Mouse (Mus musculus) liver, embryonic 14.5 days (tissue): ENCODE measurements around the gene Med27. TPM values are rescaled to one million over a fixed set of nuclear protein-coding genes. Genes with fewer than 3 reads are reported as not detected.

ENCODE experiments used
- ATAC-seq: fragments of 200-750 bp; cut with Nextera tagmentation; 2 replicates; pipeline ENCODE4 v1.8.0; 2017; ENCODE audit warnings: moderate number of reproducible peaks, mild to moderate bottlenecking, moderate library complexity; ENCODE audit not compliant: insufficient read depth
- DNase-seq, 3 experiments: peaks; one replicate each; pipeline ENCODE4 v3.0.0-alpha.2; 2012 to 2013; ENCODE audit warnings: low read depth in 3 of 3, low spot score in 3 of 3
- H3K27ac ChIP-seq: fragments of 300-500 bp; sonication (generic); 2 replicates; pipeline ENCODE4 v1.5.1; 2014; ENCODE audit warnings: moderate library complexity, mild to moderate bottlenecking, control low read depth, inconsistent platforms
- H3K27me3 ChIP-seq: fragments of 300-500 bp; sonication (generic); 2 replicates; pipeline ENCODE4 v1.6.1; 2014; ENCODE audit warnings: mild to moderate bottlenecking, low read length, moderate library complexity; ENCODE audit not compliant: control insufficient read depth, insufficient read depth
- H3K36me3 ChIP-seq: fragments of 300-500 bp; sonication (generic); replicated peaks from 2 replicates; pipeline ENCODE4 v1.6.1; 2014; ENCODE audit warnings: low read depth; ENCODE audit not compliant: control insufficient read depth, insufficient read depth
- H3K4me1 ChIP-seq, 2 experiments: fragments of 200-500 bp in 1 of 2; fragments of 300-500 bp in 1 of 2; sonication (generic) in 1 of 2; replicated peaks; 2 replicates each; pipeline ENCODE4 v1.6.1; 2012 to 2014; ENCODE audit warnings: antibody characterized with exemption in 1 of 2, inconsistent platforms in 1 of 2, low read length in 1 of 2; ENCODE audit not compliant: control insufficient read depth in 2 of 2, insufficient read depth in 2 of 2
- H3K4me2 ChIP-seq: fragments of 300-500 bp; sonication (generic); 2 replicates; pipeline ENCODE4 v1.6.1; 2014; ENCODE audit warnings: low read depth, mild to moderate bottlenecking, control low read depth, moderate library complexity
- H3K4me3 ChIP-seq, 2 experiments: fragments of 200-500 bp in 1 of 2; fragments of 300-500 bp in 1 of 2; sonication (generic) in 1 of 2; 2 replicates each; pipeline ENCODE4 v1.5.1; 2012 to 2014; ENCODE audit warnings: low read depth in 2 of 2, low read length in 2 of 2, mild to moderate bottlenecking in 2 of 2, control low read depth in 1 of 2, inconsistent platforms in 1 of 2, moderate library complexity in 1 of 2; ENCODE audit not compliant: insufficient read depth in 1 of 2
- H3K9ac ChIP-seq: fragments of 300-500 bp; sonication (generic); replicated peaks from 2 replicates; pipeline ENCODE4 v1.6.1; 2014; ENCODE audit warnings: mild to moderate bottlenecking, control low read depth, moderate library complexity
- H3K9me3 ChIP-seq: fragments of 300-500 bp; sonication (generic); 2 replicates; pipeline ENCODE4 v1.6.1; 2016; ENCODE audit warnings: low read length, mixed read lengths; ENCODE audit not compliant: control insufficient read depth
- CTCF ChIP-seq: IDR thresholded peaks from 2 replicates; pipeline ENCODE4 v1.5.1; 2016; ENCODE audit warnings: antibody characterized with exemption, low read depth, control low read depth
- EP300 ChIP-seq: IDR thresholded peaks from 2 replicates; pipeline ENCODE4 v1.6.1; 2016; ENCODE audit warnings: antibody characterized with exemption, low read depth
- WGBS: fragments of 180-500 bp; shearing (Covaris S2); extraction: QIAGEN DNeasy Blood & Tissue Kit; methylation state at CpG from one replicate; pipeline ENCODE4 v1.1.7; 2014; ENCODE audit not compliant: insufficient replicate concordance; 5-methylcytosine and 5-hydroxymethylcytosine counted together
- polyA plus RNA-seq, 2 experiments: library from polyadenylated mRNA; depleted of rRNA in 1 of 2; stranded (reverse) in 1 of 2; unstranded in 1 of 2; fragments of >200 nt; fragmentation: Nextera tagmentation in 1 of 2; extraction: Ambion mirVana in 1 of 2; gene quantifications; 2 replicates each; pipeline versions ENCODE4 v1.2.1 to v1.2.3; 2012 to 2014

The Med27 gene
- polyA plus RNA-seq, 2 experiments: 15.0 to 16.5 TPM

GRCm38 (mm10) chr2:29513131-29513530 is 166.5 kb downstream of the Med27 start:
- no peak overlapping the region for H3K9ac ChIP-seq
- no peaks in the 10 kb centered on the region for H3K36me3 ChIP-seq
- no peak overlapping the region for H3K4me2 ChIP-seq
- H3K9me3 ChIP-seq: no peaks in the 10 kb centered on the region
- H3K27me3 ChIP-seq: no peaks in the 10 kb centered on the region
- DNase-seq (no peak), ATAC-seq (no peak)
- WGBS: 53% methylated on average over 7 of the region's 7 CpGs
- H3K4me1 ChIP-seq: no peaks in the 10 kb centered on the region
- no peak overlapping the region for H3K4me3 ChIP-seq
- H3K27ac ChIP-seq: no peak overlapping the region
- TF ChIP-seq CTCF (no peak), EP300 (no peak)

GRCm38 (mm10) chr2:29514836-29515235 is 168.2 kb downstream of the Med27 start:
- H3K4me3 ChIP-seq: no peak overlapping the region

GRCm38 (mm10) chr2:29515831-29516447 is 169.3 kb downstream of the Med27 start:
- H3K36me3 ChIP-seq: no peaks in the 10 kb centered on the region
- H3K4me3 ChIP-seq: no peak overlapping the region
- TF ChIP-seq EP300: no peak
- TF ChIP-seq CTCF: no peak
- ATAC-seq: no peak
- H3K9me3 ChIP-seq: no peaks in the 10 kb centered on the region
- no peaks in the 10 kb centered on the region for H3K4me1 ChIP-seq
- DNase-seq: no peak
- H3K27ac ChIP-seq: no peak overlapping the region
- no peaks in the 10 kb centered on the region for H3K27me3 ChIP-seq
- H3K9ac ChIP-seq: no peak overlapping the region
- no peak overlapping the region for H3K4me2 ChIP-seq
- WGBS: 68% methylated on average over 4 of the region's 4 CpGs

More at GRCm38 (mm10) chr2:29514836-29515235, 168.2 kb downstream of the Med27 start:
- Histone ChIP-seq H3K27ac (no peak overlapping the region), H3K4me1 (no peaks in the 10 kb centered on the region), H3K4me2 (no peak overlapping the region), H3K36me3 (no peaks in the 10 kb centered on the region), H3K9ac (no peak overlapping the region), H3K9me3 (no peaks in the 10 kb centered on the region), H3K27me3 (no peaks in the 10 kb centered on the region)
- DNase-seq (no peak), ATAC-seq (no peak)
- WGBS: 77% methylated on average over 6 of the region's 6 CpGs
- no peak for TF ChIP-seq CTCF
- TF ChIP-seq EP300: no peak

DNA sequence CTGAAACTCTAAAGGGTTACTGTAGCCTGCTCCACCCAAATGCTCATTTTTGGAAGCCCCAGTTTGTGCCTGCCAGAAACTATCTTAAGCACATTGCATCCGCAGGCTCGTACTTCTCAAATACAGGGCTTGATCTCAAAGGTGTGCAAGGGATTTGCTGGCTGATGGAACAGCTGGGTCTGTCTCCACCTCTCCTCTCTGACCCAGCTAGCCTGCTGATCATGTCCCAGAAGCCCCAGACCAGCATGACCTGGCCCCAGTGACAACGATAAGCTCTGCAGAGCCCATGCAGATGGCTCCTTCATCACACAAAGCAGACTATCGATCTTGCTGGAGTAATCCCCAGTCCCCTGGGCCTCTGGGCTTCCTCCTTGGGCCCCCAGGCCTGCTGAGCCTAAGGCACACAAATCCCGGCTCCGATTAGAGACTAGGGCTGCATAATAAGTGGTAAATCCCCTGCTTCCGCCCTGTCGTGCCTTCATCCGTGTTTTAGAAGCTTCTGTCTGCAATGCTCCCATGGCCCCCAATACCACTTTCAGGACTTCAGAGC is 170.1 kb downstream of the Med27 start:
- no peak for TF ChIP-seq CTCF
- no peak for TF ChIP-seq EP300
- Histone ChIP-seq H3K4me2 (no peak overlapping the region), H3K36me3 (no peaks in the 10 kb centered on the region), H3K27ac (no peak overlapping the region), H3K27me3 (no peaks in the 10 kb centered on the region), H3K4me1 (no peaks in the 10 kb centered on the region), H3K4me3 (no peak overlapping the region), H3K9ac (no peak overlapping the region), H3K9me3 (no peaks in the 10 kb centered on the region)
- DNase-seq (no peak), ATAC-seq (no peak)
- 65% methylated on average over 9 of the region's 9 CpGs for WGBS

GRCm38 (mm10) chr2:29519402-29519801 is 172.8 kb downstream of the Med27 start:
- no peaks in the 10 kb centered on the region for H3K27me3 ChIP-seq
- H3K4me2 ChIP-seq: no peak overlapping the region
- no peak overlapping the region for H3K27ac ChIP-seq
- no peak overlapping the region for H3K9ac ChIP-seq
- H3K36me3 ChIP-seq: no peaks in the 10 kb centered on the region
- WGBS: 56% methylated on average over 3 of the region's 3 CpGs
- no peaks in the 10 kb centered on the region for H3K9me3 ChIP-seq
- no peak for TF ChIP-seq CTCF
- TF ChIP-seq EP300: no peak
- no peak for ATAC-seq
- H3K4me3 ChIP-seq: no peak overlapping the region
- DNase-seq: no peak
- H3K4me1 ChIP-seq: no peaks in the 10 kb centered on the region
